Mouse (Mus musculus) megakaryocyte, embryonic 14.5 days (primary cell): ENCODE data around the gene Asah2.

Source experiments
- FLI1 ChIP-seq: IDR thresholded peaks from 2 replicates; pipeline ENCODE4 v1.6.1; 2012; ENCODE audit warnings: low read length, inconsistent platforms, mixed read lengths
- GATA1 ChIP-seq: IDR thresholded peaks from 3 replicates; pipeline ENCODE4 v1.6.1; 2012; ENCODE audit warnings: mixed read lengths, low read length, inconsistent platforms, borderline replicate concordance

GRCm38 (mm10) chr19:31950793-31951489 lies 157.1 kb downstream of the Asah2 start:
- TF ChIP-seq GATA1 (no peak), FLI1 (no peak)
